Mouse (Mus musculus) liver, adult (tissue): ENCODE measurements around the gene Igf1r.

Source experiments
- GATA4 ChIP-seq: IDR thresholded peaks from 2 replicates; pipeline ENCODE4 v1.6.1; 2014; ENCODE audit warnings: mild to moderate bottlenecking, low read length; ENCODE audit not compliant: insufficient replicate concordance

Gene Igf1r

GRCm38 (mm10) chr7:67985003-67985416 is 32.4 kb downstream of the Igf1r start:
- TF ChIP-seq GATA4 = no peak

GRCm38 (mm10) chr7:67985511-67985910 is 32.9 kb downstream of the Igf1r start:
- TF ChIP-seq GATA4 = no peak

DNA sequence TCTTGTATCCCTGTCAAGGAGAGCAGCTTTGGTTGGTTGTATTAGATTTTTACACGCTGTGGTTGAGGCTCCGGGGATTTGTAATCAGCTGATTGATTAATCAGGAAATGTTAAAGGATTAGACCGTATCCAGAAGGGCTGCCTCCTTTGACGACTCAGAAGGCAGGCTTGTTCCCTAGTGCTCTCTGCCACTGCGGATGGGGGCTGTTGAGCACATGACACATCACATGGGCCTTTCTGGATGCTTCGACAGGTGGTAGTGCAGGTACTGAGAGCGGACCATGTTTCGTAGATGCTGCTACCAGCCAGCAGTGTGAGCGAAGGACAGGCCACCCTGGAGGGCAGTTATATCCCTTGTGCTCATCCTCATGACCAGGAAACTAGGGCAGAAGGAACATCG is 33.6 kb downstream of the Igf1r start:
- no peak for TF ChIP-seq GATA4

- TF ChIP-seq GATA4 = no peak
These were observed 34.2 kb downstream of the Igf1r start for GRCm38 (mm10) chr7:67986816-67987215.

DNA sequence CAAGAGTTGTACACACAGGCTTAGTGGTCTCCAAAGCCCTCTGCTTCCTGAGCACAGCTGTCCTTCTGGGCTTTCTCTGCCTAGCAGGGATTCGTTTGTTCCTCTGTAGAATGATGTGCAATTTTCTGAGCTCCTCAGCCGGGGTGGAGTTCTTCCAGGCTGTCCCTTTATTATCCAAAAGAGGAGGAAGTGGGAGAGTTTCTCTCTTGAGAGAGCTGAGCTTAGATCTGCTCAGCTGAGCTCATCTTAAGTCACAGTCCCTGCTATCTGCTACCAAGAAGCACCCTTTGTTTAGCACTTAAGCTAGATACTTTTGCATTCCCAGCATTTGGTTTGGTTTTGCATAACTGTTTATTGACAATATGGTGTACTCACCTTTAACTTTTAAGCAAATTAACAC is 36.7 kb downstream of the Igf1r start:
- TF ChIP-seq GATA4 = no peak

GRCm38 (mm10) chr7:67993614-67994013 is 41.0 kb downstream of the Igf1r start:
- TF ChIP-seq GATA4 = no peak

DNA sequence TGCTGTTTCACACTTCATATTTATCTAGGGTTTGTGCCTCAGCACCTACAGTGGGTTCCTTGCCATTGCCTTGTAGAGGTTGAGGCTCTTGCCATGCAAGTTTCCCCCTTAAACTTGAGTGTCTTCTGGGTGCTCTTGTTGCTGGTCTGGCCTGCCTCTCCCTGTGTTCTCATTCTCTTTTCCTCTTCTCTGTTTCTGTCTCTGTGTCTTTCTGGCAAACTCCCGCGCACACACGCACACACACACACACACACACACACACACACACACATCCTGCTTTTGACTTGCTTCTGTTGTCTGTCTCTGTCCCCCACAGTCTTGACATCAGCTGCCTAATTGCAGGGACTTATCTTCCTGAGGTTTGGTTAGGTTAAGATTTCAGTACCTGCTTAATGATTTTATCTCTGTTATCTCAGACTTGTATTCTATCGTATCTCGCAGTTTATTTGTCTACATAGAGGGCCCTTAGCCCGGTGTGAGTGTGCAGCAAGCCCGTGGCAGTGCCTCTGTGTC is 41.8 kb downstream of the Igf1r start:
- no peak for TF ChIP-seq GATA4

DNA sequence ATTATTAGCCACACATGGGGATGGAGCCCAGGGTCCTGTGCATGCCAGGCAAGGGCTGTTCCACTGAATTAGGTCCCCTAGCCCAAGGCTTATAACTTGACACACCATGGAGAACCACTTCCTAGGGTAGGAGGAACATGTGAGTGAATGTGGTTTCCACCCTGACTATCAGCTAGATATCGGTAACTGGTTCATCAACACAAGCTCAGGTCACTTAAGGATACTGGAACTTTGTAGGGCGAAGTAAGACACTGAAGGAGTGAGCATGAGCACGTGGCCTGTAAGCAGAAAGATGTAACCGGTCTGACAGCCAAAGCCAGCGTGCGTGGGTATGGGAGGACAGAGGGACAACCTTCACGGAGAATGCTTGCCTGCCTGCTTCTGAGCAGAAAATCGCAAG is 42.6 kb downstream of the Igf1r start:
- TF ChIP-seq GATA4 = no peak

GRCm38 (mm10) chr7:67996202-67996960 is 43.8 kb downstream of the Igf1r start:
- TF ChIP-seq GATA4 = no peak

- no peak for TF ChIP-seq GATA4
These were observed 48.6 kb downstream of the Igf1r start for GRCm38 (mm10) chr7:68001269-68001668.

DNA sequence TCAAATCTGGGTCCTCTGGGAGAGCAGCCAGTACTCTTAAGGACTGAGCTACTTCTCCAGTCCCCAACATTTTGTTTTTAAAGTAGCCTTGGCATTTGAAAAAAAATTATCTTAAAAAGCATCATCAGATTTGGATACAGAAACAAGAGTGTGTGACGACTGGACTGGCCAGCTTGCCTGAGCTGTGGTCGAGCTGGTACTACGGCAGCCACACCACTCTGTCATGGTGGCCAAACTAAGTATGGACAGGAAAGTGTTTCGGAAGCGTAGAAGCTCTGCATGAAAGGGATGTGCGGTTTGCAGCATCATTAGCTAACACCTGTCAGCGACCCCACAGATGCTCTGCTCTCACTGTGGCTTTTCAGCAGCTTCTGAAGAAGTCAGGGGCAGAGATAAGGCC is 53.4 kb downstream of the Igf1r start:
- TF ChIP-seq GATA4 = no peak

- TF ChIP-seq GATA4 = no peak
These were observed 53.9 kb downstream of the Igf1r start for GRCm38 (mm10) chr7:68006496-68006895.

- no peak for TF ChIP-seq GATA4
These were observed 57.0 kb downstream of the Igf1r start for GRCm38 (mm10) chr7:68009635-68010034.

GRCm38 (mm10) chr7:68010168-68010567 is 57.5 kb downstream of the Igf1r start:
- no peak for TF ChIP-seq GATA4

DNA sequence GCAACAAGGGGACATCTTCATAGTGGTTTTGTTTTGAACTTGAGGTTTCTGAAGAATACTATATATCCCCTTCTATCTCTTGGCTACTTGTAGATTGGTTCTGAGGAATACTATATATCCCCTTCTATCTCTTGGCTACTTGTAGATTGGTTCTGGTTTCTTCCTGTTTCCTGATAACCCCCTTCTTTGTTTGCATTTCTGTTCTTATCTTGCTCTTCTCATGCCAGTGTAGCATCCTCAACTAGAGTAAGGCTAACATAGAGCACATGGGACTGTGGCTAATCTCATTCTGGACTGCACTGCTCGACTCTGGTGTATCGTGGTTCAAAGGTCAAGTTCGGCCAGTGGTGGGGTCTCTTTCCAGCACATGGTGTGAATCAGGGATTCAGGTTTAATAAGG is 58.2 kb downstream of the Igf1r start:
- TF ChIP-seq GATA4 = no peak

- TF ChIP-seq GATA4 = no peak
These were observed 58.9 kb downstream of the Igf1r start for GRCm38 (mm10) chr7:68011385-68012122.

- TF ChIP-seq GATA4 = no peak
These were observed 59.5 kb downstream of the Igf1r start for GRCm38 (mm10) chr7:68012123-68012474.

DNA sequence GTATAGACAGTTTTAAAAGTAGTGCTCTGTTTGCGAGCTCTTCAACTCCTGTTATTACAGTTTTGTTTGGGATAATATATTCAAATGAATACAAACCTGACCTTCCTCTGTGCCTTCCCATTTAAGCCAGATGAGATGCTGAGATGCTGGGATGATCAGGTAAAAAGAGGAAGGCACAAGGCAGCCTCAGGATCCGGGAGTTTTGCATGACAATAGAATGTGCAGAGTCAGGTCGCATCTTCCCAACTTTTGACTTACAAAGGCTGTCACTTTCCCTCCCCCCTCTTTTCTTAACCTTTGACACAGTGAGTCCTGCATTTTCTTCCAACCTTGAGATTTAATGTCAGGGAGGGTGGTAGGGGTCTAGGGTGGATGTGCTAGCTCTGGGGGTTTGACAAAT is 61.9 kb downstream of the Igf1r start:
- no peak for TF ChIP-seq GATA4
